Mouse (Mus musculus) heart, embryonic 13.5 days (tissue): ENCODE measurements around the gene Grin2b. TPM values are rescaled to one million over a fixed set of nuclear protein-coding genes. Genes with fewer than 3 reads are reported as not detected.
"Not testable (repeated sequence)": the region's sequence is repeated elsewhere in the genome, so short reads cannot be mapped to it uniquely, and the experiment has no call there.

Experiments used
- ATAC-seq: fragments of 200-750 bp; cut with Nextera tagmentation; 2 replicates; pipeline ENCODE4 v1.8.0; 2017; ENCODE audit warnings: moderate TSS enrichment; ENCODE audit not compliant: insufficient number of reproducible peaks, low FRiP score, low TSS enrichment; ENCODE audit errors: extremely low read depth
- H3K27ac ChIP-seq: fragments of 300-500 bp; sonication (generic); replicated peaks from 2 replicates; pipeline ENCODE4 v1.5.1; 2015; ENCODE audit warnings: moderate library complexity, mild to moderate bottlenecking, inconsistent platforms
- H3K27me3 ChIP-seq: fragments of 300-500 bp; sonication (generic); replicated peaks from 2 replicates; pipeline ENCODE4 v1.6.1; 2015; ENCODE audit warnings: mild to moderate bottlenecking, inconsistent platforms
- H3K36me3 ChIP-seq: fragments of 300-500 bp; sonication (generic); 2 replicates; pipeline ENCODE4 v1.6.1; 2015; ENCODE audit warnings: mild to moderate bottlenecking, inconsistent platforms
- H3K4me1 ChIP-seq: fragments of 300-500 bp; sonication (generic); 2 replicates; pipeline ENCODE4 v1.6.1; 2015; ENCODE audit warnings: inconsistent platforms
- H3K4me2 ChIP-seq: fragments of 300-500 bp; sonication (generic); 2 replicates; pipeline ENCODE4 v1.6.1; 2015; ENCODE audit warnings: inconsistent platforms, mild to moderate bottlenecking, moderate library complexity
- H3K4me3 ChIP-seq: fragments of 300-500 bp; sonication (generic); 2 replicates; pipeline ENCODE4 v1.5.1; 2015; ENCODE audit warnings: moderate library complexity, mild to moderate bottlenecking, inconsistent platforms
- H3K9ac ChIP-seq: fragments of 300-500 bp; sonication (generic); 2 replicates; pipeline ENCODE4 v1.6.1; 2015; ENCODE audit warnings: inconsistent platforms, mild to moderate bottlenecking, moderate library complexity
- H3K9me3 ChIP-seq: fragments of 300-500 bp; sonication (generic); 2 replicates; pipeline ENCODE4 v1.6.1; 2016; ENCODE audit warnings: inconsistent platforms
- WGBS: fragments of 180-500 bp; shearing (Covaris S2); methylation state at CpG from one replicate; pipeline ENCODE4 v1.1.7; 2015; ENCODE audit warnings: mixed read lengths; 5-methylcytosine and 5-hydroxymethylcytosine counted together
- microRNA-seq: library from miRNA; unstranded; fragments of <30 nt; microRNA quantifications from one replicate; pipeline ENCODE4, GENCODE M21; 2016
- polyA plus RNA-seq: library from polyadenylated mRNA; unstranded; fragments of >200 nt; fragmentation: Nextera tagmentation; extraction: Ambion mirVana; gene quantifications from 2 replicates; pipeline ENCODE4 v1.2.1, GENCODE M21; 2015

Grin2b gene
- polyA plus RNA-seq, 1 experiment from 2014 or later = 0.05 TPM

DNA sequence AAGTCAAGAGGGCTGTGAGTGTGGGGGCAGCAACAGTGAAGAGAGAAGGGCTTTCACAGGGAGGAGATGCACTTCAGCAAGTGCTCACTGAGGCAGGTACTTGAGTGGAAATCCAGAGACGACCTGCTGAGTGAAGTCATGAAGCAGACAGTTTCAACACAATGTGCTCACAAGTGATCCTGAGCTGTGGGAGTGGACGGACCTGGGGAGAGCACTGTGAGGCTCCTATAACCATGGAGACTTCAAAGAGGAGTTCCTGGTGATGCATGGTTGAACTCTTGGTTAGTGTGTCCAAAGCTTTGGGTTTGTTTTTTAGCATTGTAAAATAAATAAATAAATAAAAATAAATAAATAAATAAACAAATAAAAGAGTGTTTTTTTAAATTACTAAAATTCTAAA lies 489.1 kb downstream of the Grin2b start:
- no peaks in the 10 kb centered on the region for H3K9me3 ChIP-seq
- H3K27ac ChIP-seq = no peak overlapping the region
- H3K36me3 ChIP-seq = no peaks in the 10 kb centered on the region
- WGBS = 44% methylated on average over 2 of the region's 2 CpGs
- H3K4me1 ChIP-seq = peaks cover 4% of the 10 kb centered on the region; the same call in 1 of the 2 replicates
- H3K9ac ChIP-seq = no peak overlapping the region
- H3K4me3 ChIP-seq = no peak overlapping the region
- ATAC-seq = no peak
- no peak overlapping the region for H3K4me2 ChIP-seq
- H3K27me3 ChIP-seq = no peaks in the 10 kb centered on the region

DNA sequence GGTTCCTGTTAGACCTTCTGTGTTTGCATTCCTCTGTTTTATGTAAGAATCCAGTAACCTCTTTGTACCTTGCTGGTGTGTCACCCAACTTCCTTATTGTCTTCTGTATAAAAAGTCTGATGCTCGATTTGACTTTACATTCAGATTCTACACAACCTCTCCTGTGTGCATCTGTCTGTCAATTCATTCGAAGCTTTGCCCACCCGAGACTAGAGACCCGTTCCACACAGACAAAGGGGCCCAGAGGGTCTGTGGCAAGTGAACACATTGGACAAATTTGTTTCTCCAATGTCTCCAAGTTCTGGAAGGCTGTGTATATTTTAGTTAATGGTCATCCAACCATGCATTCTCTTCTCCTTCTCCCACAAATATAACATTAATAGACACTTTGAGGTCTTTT lies 491.9 kb downstream of the Grin2b start:
- not testable (repeated sequence) for ATAC-seq, H3K9me3 ChIP-seq, H3K27ac ChIP-seq, H3K36me3 ChIP-seq, H3K9ac ChIP-seq, H3K27me3 ChIP-seq, H3K4me3 ChIP-seq, H3K4me2 ChIP-seq, H3K4me1 ChIP-seq
- 77% methylated on average over 4 of the region's 4 CpGs for WGBS

DNA sequence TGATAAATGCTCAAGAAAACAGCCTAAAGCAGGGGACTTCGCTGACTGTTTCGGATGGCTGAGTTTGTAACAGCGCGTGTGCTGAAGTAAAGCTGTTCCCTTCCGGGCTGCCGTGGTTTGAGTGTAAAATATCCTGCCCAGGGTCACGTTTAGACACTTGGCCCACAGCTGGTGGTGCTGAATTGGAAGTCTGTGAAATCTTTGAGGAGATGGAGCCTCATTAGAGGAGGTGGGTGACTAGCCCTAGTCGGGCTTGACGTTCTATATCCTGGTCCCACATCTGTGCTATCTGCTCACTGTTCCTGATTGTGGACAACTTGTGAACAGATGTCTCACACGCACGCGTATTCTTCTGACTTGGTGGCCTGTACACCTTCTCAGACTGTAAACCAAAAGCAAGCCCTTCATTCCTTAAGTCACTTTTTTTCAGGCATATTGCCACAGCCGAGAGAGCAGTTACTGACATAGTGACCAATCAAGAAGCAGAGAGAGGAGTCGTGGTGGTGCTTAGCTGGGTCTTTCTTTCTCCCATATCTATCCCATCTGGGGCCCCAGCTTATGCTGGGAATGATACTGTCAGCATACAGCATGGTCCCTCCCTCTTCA lies 493.1 kb downstream of the Grin2b start:
- 77% methylated on average over 14 of the region's 14 CpGs for WGBS
- no peak overlapping the region for H3K4me2 ChIP-seq
- H3K36me3 ChIP-seq = no peaks in the 10 kb centered on the region
- no peaks in the 10 kb centered on the region for H3K27me3 ChIP-seq
- H3K9ac ChIP-seq = no peak overlapping the region
- ATAC-seq = no peak
- no peak overlapping the region for H3K27ac ChIP-seq
- no peak overlapping the region for H3K4me3 ChIP-seq
- peaks cover 5% of the 10 kb centered on the region; the same call in 1 of the 2 replicates for H3K9me3 ChIP-seq
- H3K4me1 ChIP-seq = peaks cover 4% of the 10 kb centered on the region; the same call in 1 of the 2 replicates

DNA sequence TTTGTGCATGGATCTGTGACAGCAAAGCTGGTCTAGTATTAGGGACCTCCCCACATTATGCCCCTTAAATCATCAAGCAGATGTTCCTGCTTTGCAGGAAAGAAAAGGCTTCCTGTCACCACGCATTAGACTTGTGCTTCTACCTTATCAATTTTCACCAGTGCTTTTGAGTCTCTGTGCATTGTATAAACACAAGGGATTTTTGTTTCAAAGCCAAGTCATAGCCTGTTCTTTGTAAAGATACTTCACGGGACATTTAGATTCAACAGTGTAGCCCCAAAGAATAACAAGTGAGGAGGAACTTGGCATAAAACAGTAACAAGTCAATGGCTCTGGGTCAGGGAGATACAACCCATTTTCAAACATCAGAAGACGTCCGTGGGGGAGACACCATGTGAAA lies 498.9 kb downstream of the Grin2b start:
- ATAC-seq = no peak
- H3K4me2 ChIP-seq = no peak overlapping the region
- no peak overlapping the region for H3K9ac ChIP-seq
- 37% methylated on average over 4 of the region's 4 CpGs for WGBS
- H3K36me3 ChIP-seq = no peaks in the 10 kb centered on the region
- H3K27ac ChIP-seq = 0 out of 2 replicates have a peak overlapping the region, but pooled peaks have one; percentile 24
- H3K4me3 ChIP-seq = no peak overlapping the region
- no peaks in the 10 kb centered on the region for H3K27me3 ChIP-seq
- peaks cover 9% of the 10 kb centered on the region for H3K9me3 ChIP-seq
- peaks cover 4% of the 10 kb centered on the region; the same call in 1 of the 2 replicates for H3K4me1 ChIP-seq

DNA sequence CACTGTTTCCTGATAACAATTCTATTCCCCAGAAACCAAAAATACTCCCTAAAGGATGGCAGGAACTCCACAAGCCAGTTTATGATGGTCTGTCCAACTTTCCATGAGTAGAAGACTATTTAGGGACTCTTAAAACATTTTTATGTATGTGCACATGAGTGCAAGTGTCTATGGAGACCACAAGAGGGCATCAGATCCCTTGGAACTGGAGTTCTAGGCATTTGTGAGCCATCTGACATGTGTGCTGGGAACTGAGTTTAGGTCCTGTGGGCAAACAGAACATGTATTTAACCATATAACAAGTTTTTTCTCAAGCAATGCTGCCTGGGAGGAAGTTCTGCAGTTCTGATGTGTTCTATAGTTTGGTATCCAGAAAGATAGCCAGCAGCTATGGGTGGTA lies 501.3 kb downstream of the Grin2b start:
- Histone ChIP-seq H3K4me2 (no peak overlapping the region), H3K36me3 (no peaks in the 10 kb centered on the region), H3K27ac (no peak overlapping the region), H3K27me3 (no peaks in the 10 kb centered on the region), H3K9me3 (peaks cover 9% of the 10 kb centered on the region), H3K9ac (no peak overlapping the region), H3K4me1 (peaks cover 4% of the 10 kb centered on the region; the same call in 1 of the 2 replicates), H3K4me3 (no peak overlapping the region)
- ATAC-seq = no peak

Small RNA genes within 50 kb of the gene (microRNA-seq; reads per million reads assigned to microRNA genes)
- not detected for gene Gm22892

Other genes with a start within 250 kb of the Grin2b start
- not detected in 2 replicates for gene Gm8994, start 154.0 kb upstream of the Grin2b start, polyA plus RNA-seq
- gene E330021D16Rik, start 242.1 kb upstream of the Grin2b start, polyA plus RNA-seq = not detected in 2 replicates